Mouse (Mus musculus) adrenal gland, postnatal 25 days (tissue): ENCODE results near the gene Pim1. TPM values are rescaled to one million over a fixed set of nuclear protein-coding genes. Genes with fewer than 3 reads are reported as not detected.
"Not testable (repeated sequence)": the region's sequence is repeated elsewhere in the genome, so short reads cannot be mapped to it uniquely, and the experiment has no call there.

Experiments used
- DNase-seq: peaks from one replicate; pipeline ENCODE4 v3.0.0; 2021; ENCODE audit warnings: mixed read lengths
- long read RNA-seq: library from polyadenylated mRNA; stranded (forward); transcript quantifications from one replicate; pipeline ENCODE4 v2.0.0, GENCODE M21; 2021
- total RNA-seq: library from RNA; stranded (reverse); gene quantifications from 2 replicates; pipeline ENCODE4 v1.2.3, GENCODE M21; 2021

The Pim1 gene
- total RNA-seq: 88.8 and 160 TPM in 2 replicates
- long read RNA-seq, transcript Pim1-201 (6 exons, 2,698 nt): major isoform, 57 of 75 reads
- long read RNA-seq, partial matches to known transcripts: 3 of 75 reads
- long read RNA-seq, other reads (novel, unspliced or antisense): 13 of 75 reads

DNA sequence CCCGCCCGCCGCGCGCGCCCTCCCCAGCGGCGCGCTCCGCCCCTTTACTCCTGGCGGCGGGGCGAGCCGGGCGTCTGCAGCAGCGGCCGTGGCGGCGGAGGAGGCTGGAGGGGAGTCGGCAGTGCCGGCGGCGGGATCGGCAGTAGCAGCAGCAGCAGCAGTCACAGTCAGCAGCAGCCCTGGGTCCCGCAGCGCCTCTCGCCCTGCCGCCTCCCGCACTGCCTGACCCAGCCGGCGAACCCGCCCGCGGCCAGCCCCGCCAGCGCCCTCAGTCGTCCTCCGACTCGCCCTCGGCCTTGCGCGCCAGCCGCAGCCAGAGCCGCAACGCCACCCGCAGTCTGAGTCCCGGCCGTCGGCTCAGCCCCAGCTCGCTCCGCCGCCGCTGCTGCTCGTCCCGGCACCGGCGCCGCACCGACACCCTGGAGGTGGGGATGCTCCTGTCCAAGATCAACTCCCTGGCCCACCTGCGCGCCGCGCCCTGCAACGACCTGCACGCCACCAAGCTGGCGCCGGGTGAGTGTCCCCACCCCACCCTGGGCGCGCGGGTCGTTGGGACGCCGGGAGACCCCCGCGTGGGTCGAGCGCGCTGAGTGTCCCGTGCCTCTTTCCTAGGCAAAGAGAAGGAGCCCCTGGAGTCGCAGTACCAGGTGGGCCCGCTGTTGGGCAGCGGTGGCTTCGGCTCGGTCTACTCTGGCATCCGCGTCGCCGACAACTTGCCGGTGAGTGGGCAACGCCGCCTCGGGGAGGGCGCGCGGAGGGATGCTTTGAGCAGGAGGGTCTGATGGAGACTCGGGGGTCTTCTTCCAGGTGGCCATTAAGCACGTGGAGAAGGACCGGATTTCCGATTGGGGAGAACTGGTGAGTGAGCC lies at the start of gene Pim1:
Gene Pim1, plus strand, starts transcription at position 41 of the 869 bp plus-strand sequence.
- no peak for DNase-seq

DNA sequence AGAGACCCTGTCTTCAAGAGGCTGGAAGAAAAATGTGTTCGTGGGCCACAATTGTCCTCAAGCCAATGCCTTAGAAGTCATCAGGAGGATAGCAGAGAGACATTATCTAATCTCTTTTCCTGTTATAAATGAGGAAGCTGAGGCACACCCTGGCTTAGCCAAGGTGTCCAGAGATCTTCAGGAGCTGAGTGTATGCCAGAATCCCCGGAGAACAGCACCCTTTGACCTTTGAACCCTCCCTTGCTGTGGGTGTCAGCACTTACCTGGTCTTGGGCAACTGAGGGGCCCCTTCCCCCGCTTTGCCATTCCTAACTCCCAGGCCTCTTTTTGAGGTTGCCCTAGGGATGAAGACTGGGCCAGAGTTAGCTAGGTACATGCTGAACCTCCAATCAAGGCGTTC lies 49.0 kb upstream of the Pim1 start:
- no peak for DNase-seq

DNA sequence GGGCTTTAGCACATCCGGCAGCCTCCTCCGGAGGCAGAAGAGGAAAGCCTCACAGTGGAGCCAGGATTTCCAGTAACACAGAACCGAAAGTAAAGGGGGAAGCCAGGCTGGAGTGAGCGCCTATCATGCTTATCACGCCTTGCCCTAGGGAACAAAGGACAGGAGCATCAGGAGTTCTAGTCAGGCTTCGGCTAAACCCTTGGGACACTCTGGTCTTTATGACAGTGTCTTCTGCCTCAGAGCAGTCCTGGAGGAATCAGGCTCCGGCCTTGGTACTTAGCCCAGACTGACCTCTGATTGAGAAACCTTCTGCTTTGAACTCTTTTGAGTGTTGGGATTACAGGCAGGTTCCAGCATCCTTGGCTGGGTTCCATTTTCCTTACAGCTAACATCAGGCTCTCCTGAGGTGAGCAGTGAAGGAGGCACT lies 48.4 kb upstream of the Pim1 start:
- no peak for DNase-seq

DNA sequence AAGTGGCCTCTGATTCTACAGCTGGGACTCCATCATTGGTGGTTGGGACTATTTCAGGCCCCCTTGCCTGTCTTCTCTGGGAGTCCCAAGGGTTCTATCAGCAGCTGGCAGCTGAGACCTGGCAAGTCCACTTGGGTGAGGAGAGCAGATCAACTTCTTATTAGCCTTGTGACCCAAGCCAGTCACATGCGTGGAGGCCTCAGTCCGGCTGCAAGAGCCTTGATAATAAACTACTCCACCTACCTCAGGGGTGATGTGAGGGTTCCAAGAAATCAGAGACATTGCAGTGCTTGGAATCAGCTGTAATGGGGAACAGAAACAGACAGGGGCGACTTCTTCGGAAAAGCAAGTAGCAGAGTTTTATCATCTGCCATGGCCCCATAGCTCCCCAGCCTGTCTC lies 46.8 kb upstream of the Pim1 start:
- DNase-seq: no peak

DNA sequence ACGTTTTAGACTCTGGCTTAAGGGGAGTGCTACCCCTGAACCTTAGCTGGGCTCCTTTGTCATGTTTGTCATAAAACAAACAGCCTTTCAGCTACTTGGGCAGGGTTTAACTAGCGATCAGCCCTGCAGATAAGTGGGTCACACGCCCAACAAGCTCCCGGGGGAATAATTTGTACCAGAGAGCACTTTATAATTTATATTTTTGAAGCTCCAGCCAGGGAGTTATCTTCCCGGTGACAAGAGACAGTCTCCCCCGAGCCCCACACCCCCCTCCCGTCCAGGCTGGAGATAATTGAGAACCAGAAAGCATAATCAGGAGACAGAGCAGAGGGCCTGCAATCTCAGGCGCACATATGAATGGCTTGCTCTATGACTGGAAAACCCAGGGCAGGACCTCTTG lies 45.5 kb upstream of the Pim1 start:
- no peak for DNase-seq

DNA sequence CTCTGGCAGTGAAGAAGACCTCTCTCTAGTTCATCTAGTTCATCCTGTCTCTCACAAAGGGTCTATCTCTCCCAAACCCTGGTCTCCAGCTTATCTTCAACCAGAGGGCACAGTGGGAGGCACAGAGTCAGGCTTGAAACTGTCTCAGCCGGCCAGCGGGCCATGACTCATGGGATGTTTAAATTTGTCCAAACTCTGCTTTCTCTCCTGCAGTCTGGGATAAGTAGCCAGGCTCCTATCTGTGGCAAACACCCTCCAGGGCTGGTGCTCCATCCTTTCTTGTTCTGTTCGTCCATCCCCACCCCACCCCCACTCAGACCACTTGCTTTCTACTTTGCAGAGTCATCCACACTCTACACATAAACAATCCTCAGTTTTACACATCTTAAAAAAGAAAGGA lies 43.2 kb upstream of the Pim1 start:
- DNase-seq: no peak

DNA sequence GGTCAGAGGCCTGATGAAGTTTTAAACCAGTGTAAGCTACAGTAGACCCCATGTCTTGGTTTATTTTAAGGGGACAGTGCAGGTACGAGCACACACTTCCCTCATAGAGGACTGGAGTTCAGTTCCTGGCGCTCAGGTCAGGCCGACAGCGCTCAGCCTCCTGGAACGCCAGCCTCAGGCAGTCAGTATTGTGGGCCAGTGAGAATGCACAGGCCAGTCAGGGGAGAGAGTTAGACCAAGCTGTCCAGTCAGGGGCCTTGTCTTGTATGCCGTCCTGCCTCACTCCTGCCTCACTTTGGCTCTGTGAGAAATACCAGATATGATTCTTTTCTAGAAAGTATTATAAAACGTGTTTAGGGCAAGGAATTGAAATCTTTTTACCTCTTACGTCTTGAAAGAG lies 42.5 kb upstream of the Pim1 start:
- DNase-seq: no peak

DNA sequence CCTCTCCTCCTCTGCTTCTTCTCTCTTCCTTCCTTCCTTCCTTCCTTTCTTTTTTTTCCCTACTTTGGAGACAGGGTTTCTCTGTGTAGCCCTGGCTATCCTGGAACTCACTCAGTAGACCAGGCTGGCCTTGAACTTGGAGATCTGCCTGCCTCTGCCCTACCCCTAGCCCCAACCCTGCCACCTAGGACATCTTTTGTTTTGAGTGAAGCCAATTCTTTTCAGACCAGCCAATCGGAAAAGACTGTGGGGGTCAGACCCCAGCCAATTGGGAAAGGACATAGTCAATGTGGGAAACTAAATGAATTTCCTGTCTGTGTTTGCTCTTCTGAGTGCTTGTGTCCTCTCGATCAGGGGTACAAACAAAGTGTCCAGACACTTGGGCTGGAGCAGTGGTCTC lies 42.0 kb upstream of the Pim1 start:
- DNase-seq: no peak

DNA sequence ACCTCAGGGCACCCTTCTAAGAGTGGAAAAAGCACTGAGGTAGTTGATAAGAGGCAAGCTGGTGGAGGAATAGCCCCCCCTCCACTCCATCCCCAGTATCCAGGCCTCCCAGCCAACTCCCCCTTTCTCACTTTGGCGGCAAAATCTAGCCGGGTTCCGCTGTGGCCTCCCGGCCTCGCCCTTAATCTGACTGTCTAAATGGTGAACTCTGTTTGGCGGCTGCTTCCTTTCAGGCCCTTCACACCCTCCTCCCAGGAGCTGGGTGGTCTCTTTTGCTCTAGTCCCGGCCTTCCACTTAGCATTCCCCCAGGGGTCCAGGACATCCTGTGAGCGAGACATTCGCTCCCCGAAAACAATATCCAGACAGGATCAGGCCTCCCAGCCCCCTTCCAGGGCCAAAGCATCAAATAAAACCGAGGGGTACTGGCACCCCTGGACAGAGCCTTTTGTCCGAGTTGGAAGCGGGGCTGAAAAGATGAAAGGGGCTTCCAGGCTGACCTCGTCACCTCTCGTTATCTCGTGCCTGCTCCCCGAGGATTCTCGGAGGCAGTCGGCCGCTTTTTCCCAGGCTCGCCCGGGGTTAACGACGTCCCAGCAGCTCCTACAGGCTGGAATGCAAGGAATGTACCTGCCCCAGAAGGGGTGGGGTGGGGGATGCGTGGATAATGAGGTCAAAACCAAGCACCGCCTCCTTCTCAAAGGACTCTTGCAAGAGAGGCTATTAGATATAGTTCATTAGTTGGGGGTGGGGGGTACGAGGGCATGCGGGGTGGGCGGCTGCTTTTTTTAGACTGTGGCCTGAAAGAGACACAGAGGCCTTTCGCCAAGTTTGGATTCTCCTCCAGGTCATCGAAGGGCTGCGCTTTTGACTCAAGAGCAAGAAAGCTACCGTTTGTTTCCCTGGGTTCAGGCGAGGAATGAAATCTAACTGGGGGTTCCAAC lies 39.4 kb upstream of the Pim1 start:
- no peak for DNase-seq

DNA sequence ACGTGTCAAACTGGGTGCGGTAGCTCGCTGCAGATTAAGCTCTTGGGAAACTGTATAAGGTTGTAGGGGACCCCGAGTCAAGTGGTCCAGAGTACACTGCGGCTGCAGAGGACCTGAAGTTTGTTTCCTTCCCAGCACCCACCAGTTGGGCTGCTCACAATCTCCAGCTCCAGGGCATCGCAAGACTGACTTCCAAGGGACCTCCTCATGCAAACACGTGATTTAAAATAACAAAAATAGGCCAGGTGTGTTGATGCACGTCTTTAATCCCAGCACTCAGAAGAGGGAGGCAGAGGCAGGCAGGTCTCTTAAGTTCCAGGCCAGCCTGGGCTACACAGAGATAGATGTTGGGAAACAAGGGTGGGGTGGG lies 38.7 kb upstream of the Pim1 start:
- DNase-seq: no peak

DNA sequence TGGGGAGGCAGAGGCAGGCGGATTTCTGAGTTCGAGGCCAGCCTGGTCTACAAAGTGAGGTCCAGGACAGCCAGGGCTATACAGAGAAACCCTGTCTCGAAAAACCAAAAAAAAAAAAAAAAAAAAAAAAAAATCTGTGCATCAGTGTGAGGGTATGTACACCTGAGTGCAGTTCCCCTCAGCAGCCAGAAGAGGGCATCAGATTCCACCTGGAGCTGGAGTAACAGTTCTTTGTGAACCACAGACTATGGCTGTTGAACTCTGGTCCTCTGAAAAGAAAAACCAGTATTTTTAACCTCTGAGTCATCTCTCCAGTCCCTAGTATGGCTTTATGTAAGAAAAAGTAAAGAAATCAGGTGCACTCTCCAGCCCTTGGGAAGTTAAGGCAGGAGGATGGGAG lies 36.4 kb upstream of the Pim1 start:
- not testable (repeated sequence) for DNase-seq

DNA sequence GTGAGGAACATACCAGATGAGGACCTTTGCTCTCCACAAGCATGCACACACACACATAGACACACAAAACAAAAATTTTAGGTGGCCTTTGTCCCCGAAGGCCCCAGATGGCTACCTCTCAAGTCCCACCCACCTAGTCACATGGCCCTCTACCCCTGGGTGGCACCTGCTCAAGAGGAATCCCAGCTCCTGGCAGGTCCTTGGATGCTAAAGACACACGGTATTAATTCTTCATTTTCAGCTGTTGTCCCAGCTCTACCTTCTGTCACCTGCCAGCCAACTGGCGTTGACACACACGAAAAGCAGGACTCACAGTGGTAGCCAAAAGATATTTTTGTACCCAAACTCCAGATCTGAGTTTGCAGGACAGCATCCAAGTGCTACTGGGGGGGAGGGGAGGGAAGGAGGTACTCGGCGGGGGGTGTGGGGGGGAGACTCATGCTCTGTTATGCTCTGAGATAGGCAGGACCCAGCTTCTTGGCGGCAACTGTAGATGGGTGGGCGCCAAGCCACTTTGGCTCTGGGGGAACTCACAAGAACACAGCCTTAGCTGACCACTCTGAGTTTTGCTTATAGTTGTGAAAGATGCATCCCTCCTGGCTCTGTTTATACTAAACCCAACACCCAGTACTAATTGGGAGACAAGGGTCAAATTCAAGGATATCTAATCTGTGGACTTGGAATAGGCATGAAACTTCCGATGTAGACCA lies 35.0 kb upstream of the Pim1 start:
- DNase-seq: no peak

DNA sequence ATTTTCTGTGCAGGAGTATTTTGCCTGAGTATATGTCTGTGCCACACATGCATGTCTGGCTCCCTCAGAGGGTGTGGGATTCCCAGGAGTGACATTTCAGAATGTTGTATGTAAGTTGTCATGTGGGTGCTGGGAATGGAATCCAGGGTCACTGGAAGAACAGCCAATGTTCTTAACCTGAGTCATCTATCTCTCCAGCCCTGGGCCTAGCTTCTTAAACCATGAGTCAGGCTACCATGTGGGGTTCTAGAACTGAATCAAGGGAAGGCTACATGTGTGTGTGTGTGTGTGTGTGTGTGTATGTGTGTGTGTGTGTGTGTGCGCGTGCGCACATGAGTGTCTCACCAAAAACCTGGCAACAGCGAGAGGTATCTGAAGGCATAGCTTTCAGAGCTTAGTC lies 34.1 kb upstream of the Pim1 start:
- no peak for DNase-seq

DNA sequence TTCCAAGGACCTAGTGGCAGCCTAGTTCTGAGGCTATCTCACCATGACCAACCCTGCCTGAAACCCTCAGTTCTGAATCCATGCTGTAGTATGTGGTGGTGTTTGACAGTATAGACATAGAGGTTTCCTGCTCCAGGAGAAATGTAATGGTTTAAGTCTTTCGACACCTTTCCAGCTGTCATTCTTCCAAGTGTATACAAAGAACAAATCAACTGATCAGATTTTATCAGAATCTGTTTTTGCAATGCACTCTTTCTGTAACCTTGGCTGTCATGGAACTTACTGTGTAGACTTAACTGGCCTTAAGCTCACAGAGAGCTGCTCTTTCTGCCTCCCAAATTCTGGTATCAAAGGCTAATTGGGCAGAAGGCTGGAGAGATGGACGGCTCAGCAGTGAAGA lies 33.6 kb upstream of the Pim1 start:
- DNase-seq: no peak

DNA sequence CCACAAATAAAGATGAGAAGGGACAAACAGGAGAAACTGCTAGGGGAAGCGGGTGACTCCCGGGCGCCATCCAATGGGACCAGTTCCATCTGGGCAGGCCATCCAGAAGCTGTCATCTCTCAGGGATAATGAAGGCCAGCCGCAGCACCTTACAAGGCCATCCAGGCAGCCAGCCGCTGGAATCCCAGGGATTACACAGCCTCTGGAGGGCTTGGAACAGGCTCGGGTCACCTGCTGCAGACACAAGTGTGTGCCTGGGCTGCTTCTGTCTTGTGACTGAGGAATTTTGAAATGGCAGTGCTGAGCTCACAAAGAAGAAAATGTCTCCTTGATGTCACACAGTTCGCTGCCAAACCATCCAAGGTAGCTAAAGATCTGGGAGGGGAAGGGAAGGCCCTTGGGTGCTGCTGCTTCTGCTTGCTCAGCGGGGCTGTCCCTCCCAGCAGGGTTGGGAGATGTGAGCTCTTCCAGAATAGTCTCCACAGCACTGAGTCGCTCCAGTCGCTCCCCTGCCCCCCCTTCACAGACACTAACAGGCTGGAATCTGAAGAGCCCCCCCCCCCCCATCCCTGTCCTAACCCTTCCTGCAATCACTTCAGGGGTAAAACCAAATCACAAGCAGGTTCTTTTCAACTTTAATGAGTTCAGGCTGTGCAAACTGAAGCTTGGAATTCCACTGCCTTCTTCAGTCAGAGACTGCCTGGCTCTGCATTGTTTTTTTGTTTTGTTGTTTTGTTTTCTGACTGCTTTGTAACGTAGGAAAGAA lies 32.6 kb upstream of the Pim1 start:
- DNase-seq: peak; percentile 67

DNA sequence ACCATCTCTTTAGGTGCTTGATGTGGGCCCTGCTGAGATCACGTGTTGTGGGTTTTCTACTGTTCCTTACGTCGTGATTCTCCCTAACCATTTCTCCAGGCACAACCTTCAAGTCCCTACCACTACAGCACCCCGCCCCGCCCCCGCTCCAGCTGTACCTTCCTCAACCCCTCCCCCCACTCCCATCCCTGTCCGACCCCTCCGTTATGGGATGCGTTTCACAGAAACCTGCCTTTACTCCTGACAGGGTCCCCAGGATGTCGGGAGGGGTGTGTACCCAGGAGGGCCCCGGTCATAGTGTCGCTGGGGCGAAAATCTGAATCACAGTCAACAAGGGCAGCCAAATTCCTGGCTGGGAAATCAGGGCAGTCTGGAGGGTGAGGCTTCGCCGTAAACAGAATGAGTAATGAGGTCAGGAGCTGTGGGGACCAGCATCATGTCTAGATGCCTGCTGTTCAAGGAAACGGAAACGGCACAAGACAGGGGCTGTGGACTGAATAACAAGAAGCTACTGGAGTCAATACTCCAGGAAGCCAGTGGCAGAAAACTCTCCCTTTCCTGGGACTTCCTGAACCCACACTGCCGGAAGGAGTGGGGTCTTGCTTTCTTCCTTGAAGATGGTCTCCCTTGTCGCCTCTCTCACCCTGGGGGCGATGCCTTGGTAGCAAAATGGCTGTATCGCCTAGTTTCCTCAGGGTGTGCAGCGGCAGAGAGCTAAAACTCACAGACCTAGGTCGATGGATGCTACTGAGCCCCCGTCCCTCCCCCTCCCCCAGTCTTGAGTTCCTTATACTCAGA lies 31.0 kb upstream of the Pim1 start:
- peak; percentile 65 for DNase-seq

DNA sequence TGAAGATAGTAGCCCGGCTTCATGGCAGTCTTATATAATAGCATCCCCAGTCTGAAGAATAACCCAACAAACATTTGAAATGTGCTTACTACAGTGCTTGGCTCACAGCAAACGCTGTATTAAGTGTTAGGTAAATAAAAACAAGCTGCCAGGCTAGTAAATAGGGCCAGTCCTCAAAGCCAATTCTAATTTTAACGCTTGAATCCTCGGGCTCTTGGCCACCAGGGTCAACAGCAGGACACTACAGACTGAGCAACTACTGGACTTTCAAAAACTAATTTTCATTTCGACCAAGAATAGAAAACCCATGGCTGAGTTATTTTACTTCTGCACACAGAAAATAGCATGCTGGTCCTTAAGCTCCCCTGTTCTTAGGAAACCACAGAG lies 30.4 kb upstream of the Pim1 start:
- DNase-seq: no peak

DNA sequence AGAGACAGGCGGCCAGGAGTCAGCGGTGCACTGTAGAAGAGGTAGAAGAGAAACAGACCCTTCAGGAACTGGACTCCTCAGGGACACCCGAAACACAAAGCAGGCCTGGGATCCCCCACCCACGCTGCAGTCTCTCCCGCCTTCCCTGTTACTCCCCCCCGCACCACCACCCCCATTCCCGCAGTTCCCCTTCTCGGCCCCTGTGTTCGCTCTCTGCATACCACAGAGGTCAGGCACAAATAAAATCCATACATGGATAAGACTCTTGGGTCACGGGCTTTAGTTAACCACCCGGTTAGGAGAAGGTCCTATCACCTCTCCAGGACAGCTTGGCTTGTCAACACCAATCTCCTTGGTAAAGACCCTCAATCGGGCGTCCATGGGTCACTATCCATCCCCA lies 26.9 kb upstream of the Pim1 start:
- DNase-seq: no peak

DNA sequence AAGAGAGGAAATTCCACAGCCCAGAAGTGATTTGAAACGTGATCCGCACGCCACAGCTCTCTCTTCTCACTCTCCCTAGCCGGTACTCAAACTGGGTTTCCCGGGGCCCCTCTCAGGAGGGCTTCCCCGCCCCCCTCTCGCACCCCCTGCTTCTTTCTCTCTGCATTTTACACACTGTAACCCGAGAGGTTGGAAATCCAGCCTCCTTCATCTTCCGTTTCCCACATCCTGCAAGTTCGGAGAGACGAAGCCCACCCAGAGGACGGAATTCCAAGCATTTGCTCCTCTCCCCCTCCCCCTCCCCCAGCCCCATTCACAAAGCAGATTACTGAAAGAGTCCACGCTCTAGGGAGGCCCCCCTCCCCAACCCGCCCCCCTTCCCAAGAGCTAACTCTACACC lies 26.5 kb upstream of the Pim1 start:
- no peak for DNase-seq

DNA sequence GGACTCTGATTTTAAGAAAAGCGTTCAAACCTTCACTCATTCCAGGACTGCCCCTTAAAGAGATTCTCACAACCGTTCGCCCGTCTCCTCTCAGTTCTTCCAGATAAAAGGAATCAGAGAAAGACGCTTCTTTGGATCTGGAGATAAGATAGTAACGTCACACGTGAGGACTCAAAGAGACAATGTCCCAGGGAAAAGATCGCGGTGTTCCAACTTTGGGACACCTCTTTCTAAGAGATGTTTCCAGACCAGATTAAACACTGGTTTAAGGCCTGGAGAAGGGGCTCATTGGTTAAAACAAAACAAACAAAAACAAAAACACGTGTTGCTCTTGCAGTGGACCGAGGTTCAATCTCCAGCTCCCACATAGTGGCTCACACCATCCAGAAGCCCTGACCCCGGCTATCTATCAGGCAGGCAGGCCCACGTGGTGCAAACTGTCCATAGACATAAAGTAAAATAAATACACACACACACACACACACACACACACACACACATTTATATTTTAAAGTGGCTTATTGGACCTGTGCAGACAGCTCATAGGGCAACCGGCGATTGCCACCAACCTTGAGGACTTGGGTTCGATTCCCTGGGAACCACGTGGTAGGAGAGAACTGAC lies 25.9 kb upstream of the Pim1 start:
- no peak for DNase-seq
